Mouse (Mus musculus) heart, embryonic 12.5 days (tissue): ENCODE results near the gene Dgat2. TPM values are rescaled to one million over a fixed set of nuclear protein-coding genes. Genes with fewer than 3 reads are reported as not detected.

Experiments
- ATAC-seq: fragments of 200-750 bp; cut with Nextera tagmentation; 2 replicates; pipeline ENCODE4 v1.8.0; 2017; ENCODE audit warnings: moderate TSS enrichment, moderate library complexity; ENCODE audit not compliant: insufficient number of reproducible peaks, low FRiP score
- H3K27ac ChIP-seq: fragments of 300-500 bp; sonication (generic); 2 replicates; pipeline ENCODE4 v1.5.1; 2016; ENCODE audit warnings: mild to moderate bottlenecking, moderate library complexity; ENCODE audit not compliant: poor library complexity, severe bottlenecking
- H3K27me3 ChIP-seq: fragments of 300-500 bp; sonication (generic); replicated peaks from 2 replicates; pipeline ENCODE4 v1.6.1; 2016; ENCODE audit warnings: mild to moderate bottlenecking, moderate library complexity
- H3K36me3 ChIP-seq: fragments of 300-500 bp; sonication (generic); 2 replicates; pipeline ENCODE4 v1.6.1; 2016; ENCODE audit warnings: mild to moderate bottlenecking, moderate library complexity
- H3K4me1 ChIP-seq: fragments of 300-500 bp; sonication (generic); replicated peaks from 2 replicates; pipeline ENCODE4 v1.6.1; 2016; ENCODE audit warnings: mild to moderate bottlenecking
- H3K4me2 ChIP-seq: fragments of 300-500 bp; sonication (generic); 2 replicates; pipeline ENCODE4 v1.6.1; 2016; ENCODE audit warnings: mild to moderate bottlenecking, moderate library complexity
- H3K4me3 ChIP-seq: fragments of 300-500 bp; sonication (generic); 2 replicates; pipeline ENCODE4 v1.5.1; 2016; ENCODE audit warnings: mild to moderate bottlenecking
- H3K9ac ChIP-seq: fragments of 300-500 bp; sonication (generic); 2 replicates; pipeline ENCODE4 v1.6.1; 2016; ENCODE audit warnings: mild to moderate bottlenecking, moderate library complexity
- H3K9me3 ChIP-seq: fragments of 300-500 bp; sonication (generic); replicated peaks from 2 replicates; pipeline ENCODE4 v1.6.1; 2016; ENCODE audit warnings: mild to moderate bottlenecking, moderate library complexity
- WGBS: fragments of 180-500 bp; shearing (Covaris S2); methylation state at CpG from one replicate; pipeline ENCODE4 v1.1.7; 2016; 5-methylcytosine and 5-hydroxymethylcytosine counted together
- polyA plus RNA-seq: library from polyadenylated mRNA; unstranded; fragments of >200 nt; fragmentation: Nextera tagmentation; extraction: Ambion mirVana; gene quantifications from 2 replicates; pipeline ENCODE4 v1.2.1, GENCODE M21; 2016

Gene Dgat2
- polyA plus RNA-seq, 1 experiment from 2014 or later = 10.3 TPM

DNA sequence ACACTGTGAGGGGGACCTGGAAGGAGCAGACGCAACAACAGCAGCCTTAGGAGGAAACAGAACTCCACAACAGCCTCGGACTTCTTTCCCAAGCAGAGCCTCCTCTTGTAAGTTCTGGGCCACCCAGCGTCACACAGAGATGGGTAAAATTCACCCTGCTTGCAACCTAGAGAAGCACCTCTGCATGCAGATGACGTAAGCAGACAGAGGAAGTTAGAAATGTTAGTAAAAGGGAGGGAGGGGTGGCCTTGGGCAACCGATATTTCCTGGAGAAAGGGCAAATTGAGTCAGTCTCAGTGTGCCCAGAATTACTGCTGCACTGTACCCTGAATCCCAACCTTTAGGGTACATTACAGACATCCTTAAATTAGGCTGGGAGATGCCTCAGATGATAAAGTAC is 7.4 kb upstream of the Dgat2 start:
- no peak overlapping the region for H3K27ac ChIP-seq
- WGBS = 59% methylated on average over 5 of the region's 5 CpGs
- no peak overlapping the region for H3K4me3 ChIP-seq

DNA sequence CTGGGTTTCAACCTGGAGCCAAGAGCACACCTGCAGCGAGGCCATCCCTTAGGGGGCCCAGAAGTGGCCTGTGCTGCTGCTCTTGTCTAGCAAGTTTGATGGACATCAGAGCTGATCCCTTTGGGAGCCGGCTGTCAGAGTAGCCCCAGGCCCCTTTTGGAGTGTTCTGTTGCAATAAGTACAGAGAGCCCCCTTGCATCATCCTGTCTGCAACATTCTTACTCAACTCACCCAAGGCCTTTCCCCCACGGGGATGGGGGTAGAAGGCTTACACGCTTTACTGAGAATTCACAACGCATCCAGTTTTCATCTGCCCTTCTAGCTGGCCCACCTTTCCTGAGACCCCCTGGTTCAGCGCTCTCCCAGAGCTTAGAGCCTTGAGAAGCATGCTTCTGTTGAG is 6.1 kb upstream of the Dgat2 start:
- H3K4me1 ChIP-seq = no peaks in the 10 kb centered on the region
- no peak overlapping the region for H3K4me2 ChIP-seq
- 0 out of 2 replicates have a peak, but pooled peaks cover 28% of the 10 kb centered on the region for H3K27me3 ChIP-seq
- H3K9ac ChIP-seq = no peak overlapping the region
- WGBS = 74% methylated on average over 6 of the region's 6 CpGs
- H3K36me3 ChIP-seq = no peaks in the 10 kb centered on the region
- H3K9me3 ChIP-seq = no peaks in the 10 kb centered on the region
- no peak overlapping the region for H3K4me3 ChIP-seq
- no peak overlapping the region for H3K27ac ChIP-seq
- no peak for ATAC-seq

More for the DNA sequence above, 7.4 kb upstream of the Dgat2 start:
- H3K4me2 ChIP-seq = no peak overlapping the region
- no peaks in the 10 kb centered on the region for H3K36me3 ChIP-seq
- no peaks in the 10 kb centered on the region for H3K9me3 ChIP-seq
- H3K4me1 ChIP-seq = no peaks in the 10 kb centered on the region
- no peak overlapping the region for H3K9ac ChIP-seq
- 0 out of 2 replicates have a peak, but pooled peaks cover 20% of the 10 kb centered on the region for H3K27me3 ChIP-seq
- ATAC-seq = no peak

DNA sequence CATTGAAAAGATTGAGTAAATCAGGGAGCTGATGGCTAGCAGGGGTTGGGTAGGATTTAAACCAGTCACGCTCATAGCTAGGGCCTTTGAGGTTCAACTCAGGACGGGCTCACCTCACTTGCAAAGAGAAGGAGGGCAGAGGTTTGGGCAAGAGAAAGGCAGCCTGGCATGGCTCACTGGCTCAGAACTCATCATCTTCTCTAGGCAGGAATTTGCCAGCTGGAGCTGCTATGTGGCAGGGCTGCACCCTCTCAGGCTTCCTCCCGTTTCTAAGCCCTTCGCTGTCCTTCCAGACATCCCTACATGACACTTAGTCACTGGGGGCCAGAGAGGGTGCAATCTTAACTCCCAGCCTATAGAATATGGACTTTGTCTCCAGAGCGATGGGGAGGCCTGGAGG is 4.9 kb upstream of the Dgat2 start:
- H3K36me3 ChIP-seq = no peaks in the 10 kb centered on the region
- H3K27ac ChIP-seq = no peak overlapping the region
- no peak overlapping the region for H3K9ac ChIP-seq
- no peak overlapping the region for H3K4me2 ChIP-seq
- no peaks in the 10 kb centered on the region for H3K9me3 ChIP-seq
- H3K27me3 ChIP-seq = peaks cover 31% of the 10 kb centered on the region; the same call in 1 of the 2 replicates
- H3K4me3 ChIP-seq = no peak overlapping the region
- 77% methylated on average over 5 of the region's 5 CpGs for WGBS
- ATAC-seq = no peak
- no peaks in the 10 kb centered on the region for H3K4me1 ChIP-seq

DNA sequence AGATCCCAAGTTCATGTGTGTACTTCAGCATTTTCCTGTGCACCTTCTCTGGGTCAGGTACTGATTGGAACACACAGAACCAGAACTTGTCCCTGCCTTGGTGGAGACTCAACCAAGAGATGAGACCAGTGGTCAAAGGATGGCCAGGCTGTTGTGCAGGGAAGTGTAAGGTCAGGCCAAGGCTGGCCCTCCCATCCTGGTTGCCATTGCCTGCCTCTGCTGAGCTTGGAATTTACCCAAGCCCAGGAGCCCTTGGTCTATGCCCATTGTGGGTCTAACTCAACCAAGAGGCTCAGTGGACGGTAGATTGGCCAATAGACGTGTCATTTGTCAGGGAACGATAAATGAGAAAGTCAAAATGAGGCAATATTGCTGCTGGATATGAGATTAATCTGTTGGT is 2.9 kb upstream of the Dgat2 start:
- ATAC-seq = no peak
- Histone ChIP-seq H3K4me1 (peaks cover 5% of the 10 kb centered on the region; the same call in 1 of the 2 replicates), H3K9ac (no peak overlapping the region), H3K27me3 (peaks cover 39% of the 10 kb centered on the region), H3K4me3 (no peak overlapping the region), H3K36me3 (no peaks in the 10 kb centered on the region), H3K4me2 (no peak overlapping the region), H3K27ac (no peak overlapping the region), H3K9me3 (no peaks in the 10 kb centered on the region)
- 82% methylated on average over 3 of the region's 3 CpGs for WGBS

DNA sequence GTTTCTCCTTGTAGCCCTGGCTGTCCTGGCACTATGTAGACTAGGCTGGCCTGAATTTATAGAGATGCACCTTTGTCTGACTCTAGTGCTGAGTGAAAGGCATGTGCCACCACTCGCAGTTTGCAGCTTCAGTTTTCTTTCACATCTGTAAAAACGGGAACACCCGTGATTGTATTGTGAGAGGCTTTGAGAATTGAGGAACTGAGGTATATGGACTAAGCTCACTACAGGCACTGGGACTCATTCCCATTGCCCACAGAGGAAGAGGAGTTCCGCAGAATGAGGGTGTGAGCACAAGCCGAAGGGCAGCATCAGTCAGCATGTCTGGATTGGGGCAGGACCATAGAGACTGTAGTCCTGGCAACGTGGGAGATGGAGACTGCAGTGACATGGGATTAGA is 1.2 kb upstream of the Dgat2 start:
- Histone ChIP-seq H3K27ac (no peak overlapping the region), H3K27me3 (peaks cover 42% of the 10 kb centered on the region), H3K4me3 (no peak overlapping the region), H3K9ac (no peak overlapping the region), H3K36me3 (no peaks in the 10 kb centered on the region), H3K4me1 (peaks cover 5% of the 10 kb centered on the region; the same call in 1 of the 2 replicates), H3K4me2 (peak overlapping the region; percentile 94; the same call in 1 of the 2 replicates), H3K9me3 (no peaks in the 10 kb centered on the region)
- no peak for ATAC-seq
- WGBS = 71% methylated on average over 6 of the region's 6 CpGs

DNA sequence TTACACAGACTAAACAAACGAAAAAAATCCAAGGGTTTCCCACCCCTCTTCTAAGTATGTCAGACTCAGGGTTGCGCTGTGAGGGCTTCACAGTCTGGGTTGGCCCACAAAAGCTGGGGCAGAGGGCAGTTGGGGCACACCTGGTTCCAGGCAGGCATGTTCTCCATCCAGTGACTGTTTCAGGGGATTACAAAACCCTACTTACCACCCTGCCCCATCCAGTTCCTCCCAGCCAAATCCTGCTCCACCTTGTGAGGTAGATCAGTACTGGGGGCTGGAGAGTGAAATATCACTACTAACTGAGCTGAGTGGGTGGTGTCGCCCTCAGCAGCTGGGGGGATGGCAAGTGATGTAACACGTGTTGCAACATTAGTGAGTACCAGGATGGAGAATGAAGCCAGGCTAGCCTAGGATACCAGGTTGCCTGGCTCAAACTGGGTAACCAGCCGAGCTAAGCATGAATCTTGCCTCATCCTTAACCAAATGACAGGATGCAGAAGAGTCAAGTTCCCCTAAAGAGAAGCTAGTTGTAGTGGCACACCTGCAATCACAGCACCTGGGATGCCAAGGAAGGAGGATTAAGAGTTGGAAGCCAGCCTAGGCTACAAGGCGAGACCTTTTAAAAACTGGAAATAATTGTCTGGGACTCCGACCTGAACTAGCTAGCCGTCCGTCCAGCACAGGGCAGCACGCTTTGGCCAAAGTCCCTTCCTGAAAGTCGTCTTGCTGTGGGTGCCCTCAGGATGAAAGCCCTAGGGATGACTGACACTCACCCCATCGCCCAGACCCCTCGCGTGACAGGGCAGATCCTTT is 694 bp downstream of the Dgat2 start:
- Histone ChIP-seq H3K36me3 (no peaks in the 10 kb centered on the region), H3K27ac (no peak overlapping the region), H3K4me3 (peak overlapping the region; percentile 62), H3K4me1 (peaks cover 5% of the 10 kb centered on the region; the same call in 1 of the 2 replicates), H3K9ac (peak overlapping the region; percentile 79), H3K4me2 (peak overlapping the region; percentile 94), H3K27me3 (peaks cover 37% of the 10 kb centered on the region), H3K9me3 (no peaks in the 10 kb centered on the region)
- peak; percentile 5; the same call in 1 of the 2 replicates for ATAC-seq
- WGBS = 24% methylated on average over 14 of the region's 14 CpGs

DNA sequence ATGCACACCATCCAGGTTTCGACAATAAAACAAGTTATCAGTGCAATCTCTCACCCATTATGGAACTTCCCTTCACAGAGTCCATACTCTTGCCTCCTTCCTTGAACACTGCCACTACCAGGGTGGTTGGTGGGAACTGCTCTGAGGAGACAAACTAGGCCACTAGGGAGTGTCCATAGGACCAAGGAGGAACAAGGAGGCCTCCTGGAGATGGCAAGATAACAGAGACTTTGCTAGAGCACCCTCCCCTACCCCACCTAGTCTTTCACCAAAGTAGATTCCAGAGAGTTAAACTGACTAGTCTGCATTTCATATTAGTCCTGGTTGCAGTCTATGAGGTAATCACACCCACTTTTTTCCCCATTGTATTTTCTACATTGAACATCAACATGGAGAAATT is 2.4 kb downstream of the Dgat2 start:
- H3K4me2 ChIP-seq = no peak overlapping the region
- 72% methylated on average over 1 of the region's 1 CpGs for WGBS
- no peak for ATAC-seq

DNA sequence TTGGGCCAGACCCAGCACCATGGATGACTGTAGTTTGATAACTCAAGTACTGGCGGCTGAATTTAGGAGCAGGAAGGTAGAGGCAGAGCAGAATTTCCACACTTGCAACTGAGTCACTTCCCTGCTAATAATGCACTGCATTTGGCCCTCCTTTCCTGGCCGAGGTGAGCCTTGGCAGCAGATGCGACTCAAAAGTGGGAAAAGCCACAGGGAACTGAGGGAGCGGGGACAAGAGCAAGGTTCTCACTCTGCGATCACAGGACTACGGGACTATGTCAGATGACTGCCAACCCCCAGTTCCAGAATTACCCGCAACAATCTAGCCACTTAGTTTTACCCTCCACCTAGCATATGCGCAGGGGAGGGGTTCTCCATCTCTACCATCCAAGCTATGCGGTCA is 3.2 kb downstream of the Dgat2 start:
- 87% methylated on average over 9 of the region's 9 CpGs for WGBS
- peaks cover 5% of the 10 kb centered on the region; the same call in 1 of the 2 replicates for H3K4me1 ChIP-seq
- H3K9me3 ChIP-seq = no peaks in the 10 kb centered on the region
- H3K4me2 ChIP-seq = no peak overlapping the region
- no peak overlapping the region for H3K4me3 ChIP-seq
- ATAC-seq = no peak
- peaks cover 31% of the 10 kb centered on the region for H3K27me3 ChIP-seq
- H3K36me3 ChIP-seq = no peaks in the 10 kb centered on the region
- H3K27ac ChIP-seq = no peak overlapping the region
- no peak overlapping the region for H3K9ac ChIP-seq

More for the DNA sequence above, 2.4 kb downstream of the Dgat2 start:
- Histone ChIP-seq H3K4me1 (peaks cover 5% of the 10 kb centered on the region; the same call in 1 of the 2 replicates), H3K9ac (no peak overlapping the region), H3K9me3 (no peaks in the 10 kb centered on the region), H3K27ac (no peak overlapping the region), H3K27me3 (peaks cover 33% of the 10 kb centered on the region), H3K36me3 (no peaks in the 10 kb centered on the region), H3K4me3 (no peak overlapping the region)

DNA sequence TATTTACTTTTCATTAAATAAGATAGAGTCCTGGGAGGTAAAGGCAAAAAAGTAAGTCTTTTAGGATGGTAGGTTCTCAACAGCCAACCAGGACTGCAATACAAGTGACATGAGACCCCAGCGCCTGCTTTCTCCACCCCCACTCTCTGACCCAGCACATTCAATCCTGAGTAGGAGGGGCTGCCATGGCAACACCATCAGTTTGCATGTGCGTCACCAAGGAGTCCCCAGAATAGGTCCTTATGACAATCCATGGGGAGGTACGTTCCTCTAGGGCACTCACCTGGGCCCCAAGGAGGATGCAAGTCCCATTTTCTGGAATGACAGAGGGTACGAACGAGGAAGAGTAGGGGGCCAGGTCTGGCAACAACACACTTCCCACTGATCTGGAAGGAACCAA is 5.1 kb downstream of the Dgat2 start:
- Histone ChIP-seq H3K9me3 (no peaks in the 10 kb centered on the region), H3K27me3 (peaks cover 21% of the 10 kb centered on the region), H3K9ac (no peak overlapping the region), H3K4me3 (no peak overlapping the region), H3K4me1 (peaks cover 12% of the 10 kb centered on the region), H3K27ac (no peak overlapping the region), H3K4me2 (no peak overlapping the region), H3K36me3 (no peaks in the 10 kb centered on the region)
- 86% methylated on average over 5 of the region's 5 CpGs for WGBS
- ATAC-seq = no peak

DNA sequence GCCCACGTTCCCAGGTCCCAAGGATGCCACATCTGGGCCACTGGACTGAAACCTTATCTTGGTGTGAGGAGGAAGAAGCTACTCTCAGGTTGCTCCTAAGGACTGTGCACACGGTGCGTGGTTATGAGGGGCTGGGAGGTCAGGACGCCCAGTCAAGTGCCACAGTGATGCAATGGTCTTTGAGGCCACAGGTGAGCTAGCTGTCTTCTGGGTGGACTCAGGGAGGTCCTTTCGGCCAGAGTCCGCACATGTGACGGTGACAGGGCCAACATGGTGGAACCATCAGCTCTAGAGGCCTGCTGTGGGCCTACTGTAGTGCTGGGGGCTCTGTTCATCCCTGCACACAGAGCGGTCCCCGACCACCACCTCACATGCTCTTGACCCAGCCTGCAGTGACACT is 6.9 kb downstream of the Dgat2 start:
- no peak overlapping the region for H3K9ac ChIP-seq
- WGBS = 84% methylated on average over 9 of the region's 9 CpGs

DNA sequence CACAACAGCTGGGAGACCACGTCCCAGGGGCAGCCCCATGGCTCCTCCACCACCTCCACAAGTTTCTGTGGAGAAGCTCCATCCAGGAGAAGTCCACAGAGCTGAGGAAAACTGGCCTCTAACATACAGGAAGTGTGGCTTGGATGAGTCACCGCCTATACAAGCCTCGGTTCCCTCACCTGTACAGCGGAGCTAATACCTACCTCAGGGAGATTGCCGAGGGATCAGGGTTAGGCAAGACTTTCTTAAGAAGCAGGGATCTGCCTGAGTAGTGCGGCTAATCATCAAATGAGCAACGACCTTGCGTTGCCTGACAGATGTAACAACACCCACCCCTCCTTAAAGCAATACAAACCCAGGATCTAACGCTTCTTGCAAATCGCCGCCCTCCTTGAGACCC is 7.4 kb downstream of the Dgat2 start:
- no peak overlapping the region for H3K9ac ChIP-seq
- no peak overlapping the region for H3K4me3 ChIP-seq
- peaks cover 16% of the 10 kb centered on the region for H3K4me1 ChIP-seq
- no peak overlapping the region for H3K27ac ChIP-seq
- WGBS = 77% methylated on average over 11 of the region's 11 CpGs
- H3K4me2 ChIP-seq = no peak overlapping the region
- no peaks in the 10 kb centered on the region for H3K36me3 ChIP-seq
- no peak for ATAC-seq
- H3K27me3 ChIP-seq = peaks cover 10% of the 10 kb centered on the region; the same call in 1 of the 2 replicates
- no peaks in the 10 kb centered on the region for H3K9me3 ChIP-seq

More for the DNA sequence above, 6.9 kb downstream of the Dgat2 start:
- peaks cover 12% of the 10 kb centered on the region; the same call in 1 of the 2 replicates for H3K27me3 ChIP-seq
- no peaks in the 10 kb centered on the region for H3K36me3 ChIP-seq
- no peak overlapping the region for H3K4me2 ChIP-seq
- H3K4me3 ChIP-seq = no peak overlapping the region
- H3K4me1 ChIP-seq = peaks cover 16% of the 10 kb centered on the region
- H3K27ac ChIP-seq = no peak overlapping the region
- H3K9me3 ChIP-seq = no peaks in the 10 kb centered on the region
- ATAC-seq = no peak
